Mouse (Mus musculus): Measurements from ENCODE around the gene Usp45.
"Not testable (repeated sequence)": the region's sequence is repeated elsewhere in the genome, so short reads cannot be mapped to it uniquely, and the experiment has no call there.

The Usp45 gene

GRCm38 (mm10) chr4:21766863-21767304 is at the start of gene Usp45, which contains the start of gene Tstd3:
TSS of gene Usp45 (plus strand) at chr4:21767156.
TSS of gene Tstd3 (minus strand) at chr4:21767212.
- peak; percentile 81 for DNase-seq (ENCODE audit: low spot score)

GRCm38 (mm10) chr4:21722752-21723334 is 44.1 kb upstream of the Usp45 start:
- DNase-seq (ENCODE audit: low spot score) = no peak

GRCm38 (mm10) chr4:21726912-21727614 is 39.9 kb upstream of the Usp45 start:
- DNase-seq (ENCODE audit: low spot score) = peak; percentile 58

- peak; percentile 73 for DNase-seq (ENCODE audit: low spot score)
These were observed 39.3 kb upstream of the Usp45 start, which contains the start of gene Ccnc for GRCm38 (mm10) chr4:21727615-21728165. TSS of gene Ccnc (plus strand) at chr4:21727701.

DNA sequence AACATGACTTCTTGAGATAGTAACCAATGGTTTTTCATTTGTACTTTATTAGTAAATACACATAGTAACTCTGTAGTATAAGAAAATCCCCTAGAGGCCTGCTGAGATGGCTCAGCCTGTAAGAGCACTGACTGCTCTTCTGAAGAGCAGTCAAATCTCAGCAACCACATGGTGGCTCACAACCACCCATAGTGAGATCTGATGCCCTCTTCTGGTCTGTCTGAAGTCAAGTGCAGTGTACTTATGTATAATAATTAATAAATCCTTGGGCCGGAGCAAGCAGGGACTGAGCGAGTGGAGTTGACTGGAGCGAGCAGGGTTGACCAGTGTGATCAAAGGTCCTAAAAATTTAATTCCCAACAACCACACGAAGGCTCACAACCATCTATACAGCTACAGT is 27.8 kb upstream of the Usp45 start:
- DNase-seq (ENCODE audit: low spot score) = no peak

- not testable (repeated sequence) for DNase-seq (ENCODE audit: low spot score)
These were observed 22.8 kb upstream of the Usp45 start for GRCm38 (mm10) chr4:21744142-21744541.

DNA sequence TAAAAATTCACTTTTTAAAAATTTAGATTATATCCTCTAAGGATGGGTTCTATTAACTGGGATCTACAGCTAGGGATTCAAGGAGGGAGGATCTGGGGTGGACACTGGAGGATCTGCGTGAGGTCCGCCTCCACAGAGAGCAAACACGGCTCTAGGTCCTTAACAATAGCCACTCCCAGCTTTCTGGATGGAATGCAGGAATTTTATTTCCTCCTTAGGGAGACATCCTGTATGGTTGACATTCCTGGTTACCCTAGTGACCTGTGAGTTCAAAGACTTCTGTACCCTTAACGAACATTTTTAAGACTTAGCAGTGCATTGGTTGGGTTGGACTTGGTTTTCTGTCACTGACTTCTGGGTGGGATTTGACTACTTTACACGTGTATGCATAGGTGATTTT is 21.2 kb upstream of the Usp45 start:
- DNase-seq (ENCODE audit: low spot score) = no peak

DNA sequence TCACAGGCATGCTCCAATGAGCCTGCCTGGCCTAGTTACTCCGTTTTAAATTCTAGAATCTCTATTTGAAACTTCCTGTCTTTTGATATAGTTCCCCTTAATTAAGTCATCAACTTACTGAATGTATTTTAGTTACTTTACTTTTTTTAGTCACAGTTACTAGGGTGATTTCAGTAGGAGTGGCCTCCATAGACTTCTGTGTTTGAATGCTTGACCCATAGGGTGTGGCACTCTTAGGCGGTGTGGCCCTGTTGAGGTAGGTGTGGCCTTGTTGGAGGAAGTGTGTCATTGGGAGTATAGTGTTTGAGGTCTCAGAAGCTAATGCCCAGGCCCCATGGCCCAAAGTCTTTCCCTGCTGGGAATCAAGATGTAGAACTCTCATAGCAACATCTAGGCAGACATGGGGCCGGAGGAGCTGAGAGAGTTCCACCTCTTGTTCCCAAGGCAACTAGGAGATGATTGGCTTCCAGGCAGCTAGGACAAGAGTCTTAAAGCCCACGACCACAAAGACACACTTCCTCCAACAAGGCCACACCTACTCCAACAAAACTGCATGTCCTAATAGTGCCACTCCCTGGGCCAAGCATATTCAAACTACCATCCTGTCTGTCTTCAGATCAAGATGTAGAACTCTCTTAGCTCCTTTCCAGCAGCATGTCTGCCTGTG is 11.7 kb upstream of the Usp45 start:
- DNase-seq (ENCODE audit: low spot score) = no peak

- DNase-seq (ENCODE audit: low spot score) = no peak
These were observed 8.1 kb upstream of the Usp45 start for GRCm38 (mm10) chr4:21758860-21759259.

DNA sequence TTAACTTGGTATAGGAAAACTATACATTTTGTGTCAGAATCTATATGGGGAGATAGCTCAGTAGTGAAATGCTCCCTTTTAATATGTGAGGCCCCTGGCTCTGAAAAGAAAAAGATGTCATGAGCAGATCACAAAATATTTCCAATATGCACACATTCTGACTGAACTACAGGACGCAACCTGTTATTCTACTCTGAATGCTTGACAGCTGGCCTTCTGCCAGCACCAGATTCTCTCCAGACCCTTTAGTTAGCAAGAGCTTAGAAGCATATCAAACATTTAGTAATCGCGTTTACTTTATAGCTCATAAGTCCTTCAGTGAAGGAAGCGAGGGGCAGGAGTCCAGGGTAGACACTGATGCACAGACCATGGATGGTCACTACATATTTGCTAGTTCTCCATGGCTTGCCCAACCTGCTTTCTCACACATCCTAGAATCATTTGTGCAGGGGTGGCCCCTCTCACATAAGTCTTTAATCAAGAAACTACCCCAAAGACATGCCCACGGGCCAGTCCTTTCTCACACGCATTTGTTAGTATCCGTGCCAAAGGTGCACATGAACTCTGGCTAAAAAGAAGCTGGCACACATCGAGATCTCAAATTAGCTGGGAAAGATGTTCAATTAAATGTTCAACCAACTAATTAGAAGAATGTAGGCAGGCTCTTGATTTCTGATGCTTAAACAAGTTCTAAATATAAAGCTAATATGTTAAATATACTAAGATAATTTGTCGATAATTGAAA is 5.4 kb upstream of the Usp45 start:
- DNase-seq (ENCODE audit: low spot score) = no peak

- no peak for DNase-seq (ENCODE audit: low spot score)
These were observed 3.1 kb upstream of the Usp45 start for GRCm38 (mm10) chr4:21763827-21764226.

- DNase-seq (ENCODE audit: low spot score) = no peak
These were observed 639 bp upstream of the Usp45 start for GRCm38 (mm10) chr4:21766171-21766862.

DNA sequence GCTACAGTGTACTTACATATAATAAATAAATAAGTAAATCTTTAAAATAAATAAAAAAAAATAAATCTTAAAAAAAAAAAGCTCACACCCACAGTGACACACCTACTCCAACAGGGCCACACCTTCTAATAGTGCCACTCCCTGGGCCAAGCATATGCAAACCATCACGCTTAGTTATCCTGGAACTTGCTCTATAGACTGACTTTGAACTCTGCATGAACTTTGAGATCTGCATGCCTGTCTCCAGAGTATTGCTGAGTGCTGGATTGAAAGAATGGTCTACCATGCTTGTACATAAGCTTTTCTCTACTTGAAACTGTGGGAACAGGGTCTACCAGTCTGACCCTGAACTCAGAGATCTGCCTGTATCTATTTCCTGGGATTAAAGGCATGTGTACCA is 4.1 kb downstream of the Usp45 start:
- DNase-seq (ENCODE audit: low spot score) = no peak

DNA sequence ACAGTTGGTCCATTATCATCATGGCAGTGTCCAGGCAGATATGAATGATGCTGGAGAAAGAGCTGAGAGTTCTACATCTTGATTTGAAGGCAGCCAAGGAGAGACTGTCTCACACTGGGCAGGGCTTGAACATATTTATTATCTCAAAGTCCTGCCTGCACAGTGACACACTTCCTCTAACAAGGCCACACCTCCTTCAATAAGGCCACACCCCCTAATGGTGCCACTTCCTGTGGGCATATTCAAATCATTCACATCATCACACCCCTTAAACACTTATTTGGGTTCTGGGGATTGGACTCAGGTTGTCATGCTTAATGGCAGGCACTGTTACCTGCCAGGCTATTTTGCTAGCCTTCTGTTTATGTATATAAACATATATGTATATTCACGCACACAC is 5.3 kb downstream of the Usp45 start:
- DNase-seq (ENCODE audit: low spot score) = no peak

GRCm38 (mm10) chr4:21776091-21776945 is 9.4 kb downstream of the Usp45 start:
- peak; percentile 83 for DNase-seq (ENCODE audit: low spot score)

DNA sequence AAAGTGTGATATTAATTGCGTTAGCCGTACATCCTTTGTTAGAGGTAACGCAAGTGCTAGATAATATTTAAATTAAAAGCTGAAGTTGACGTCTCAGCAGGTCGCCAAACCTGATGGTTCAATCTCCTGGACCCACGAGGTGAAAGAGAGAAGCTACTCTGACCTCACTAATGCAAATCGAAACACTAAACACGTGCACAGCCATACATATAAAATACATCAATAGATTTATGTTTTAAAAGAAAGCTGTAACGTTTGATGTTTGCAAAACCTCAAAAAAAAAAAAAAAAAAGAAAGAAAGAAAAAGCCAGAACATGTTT is 9.9 kb downstream of the Usp45 start:
- no peak for DNase-seq (ENCODE audit: low spot score)

DNA sequence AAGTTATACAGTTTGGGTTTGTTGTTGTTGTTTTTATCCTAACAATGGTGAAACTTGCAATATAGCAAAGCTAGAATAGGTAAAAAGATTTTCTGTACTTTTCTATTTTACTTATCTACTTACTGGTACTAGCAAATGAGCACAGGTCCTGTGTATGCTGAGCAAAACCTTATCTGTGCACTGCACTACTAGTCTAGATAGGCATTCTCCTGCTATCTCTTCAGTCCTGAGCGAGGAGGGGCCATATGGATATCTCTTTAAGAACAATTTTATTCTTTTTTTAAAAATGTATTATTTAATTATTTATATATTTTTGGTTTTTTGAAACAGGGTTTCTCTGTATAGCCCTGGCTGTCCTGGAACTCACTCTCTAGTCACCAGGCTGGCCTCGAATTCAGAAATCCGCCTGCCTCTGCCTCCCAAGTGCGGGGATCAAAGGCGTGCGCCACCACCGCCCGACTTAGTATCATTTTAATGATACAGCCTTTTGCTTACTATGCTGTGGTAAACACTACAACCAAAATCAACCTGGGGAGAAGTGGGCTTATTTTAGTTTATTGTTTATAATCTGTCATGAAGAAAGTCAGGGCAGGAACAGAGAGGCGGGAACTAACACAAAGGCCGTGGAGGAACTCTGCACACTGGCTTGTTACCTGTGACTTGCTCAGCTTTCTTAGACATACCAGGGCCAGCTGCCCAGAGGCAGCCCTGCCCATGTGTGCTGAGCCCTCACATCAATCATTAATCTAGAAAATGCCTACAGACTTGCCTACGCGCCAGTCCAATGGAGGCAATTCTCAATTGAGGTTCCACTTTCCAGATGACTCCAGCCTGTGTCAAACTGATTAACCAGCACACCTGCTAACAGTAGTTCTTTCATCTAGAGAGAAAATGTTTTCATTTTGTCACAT is 14.1 kb downstream of the Usp45 start:
- DNase-seq (ENCODE audit: low spot score) = no peak

- no peak for DNase-seq (ENCODE audit: low spot score)
These were observed 19.3 kb downstream of the Usp45 start for GRCm38 (mm10) chr4:21786268-21786667.

- no peak for DNase-seq (ENCODE audit: low spot score)
These were observed 21.9 kb downstream of the Usp45 start for GRCm38 (mm10) chr4:21788903-21789302.

- no peak for DNase-seq (ENCODE audit: low spot score)
These were observed 22.9 kb downstream of the Usp45 start for GRCm38 (mm10) chr4:21789836-21790235.
